Mouse (Mus musculus) small intestine, adult 2 months (tissue): ENCODE measurements around the gene Tmem37. TPM values are rescaled to one million over a fixed set of nuclear protein-coding genes. Genes with fewer than 3 reads are reported as not detected.

Experiments
- H3K27ac ChIP-seq: fragments of 200-500 bp; 2 replicates; pipeline ENCODE4 v1.5.1; 2012; ENCODE audit warnings: low read depth, low read length, control low read depth, inconsistent platforms; ENCODE audit not compliant: insufficient read depth
- H3K27me3 ChIP-seq: fragments of 200-500 bp; 2 replicates; pipeline ENCODE4 v1.6.1; 2012; ENCODE audit warnings: mild to moderate bottlenecking, moderate library complexity, low read length, inconsistent platforms; ENCODE audit not compliant: control insufficient read depth, insufficient read depth
- H3K36me3 ChIP-seq: fragments of 200-500 bp; 2 replicates; pipeline ENCODE4 v1.6.1; 2012; ENCODE audit warnings: mild to moderate bottlenecking, low read length, control low read depth, inconsistent platforms; ENCODE audit not compliant: control insufficient read depth, insufficient read depth
- H3K4me1 ChIP-seq: fragments of 200-500 bp; 2 replicates; pipeline ENCODE4 v1.6.1; 2012; ENCODE audit warnings: low read length, inconsistent platforms, mixed read lengths; ENCODE audit not compliant: control insufficient read depth, insufficient read depth, insufficient read length
- H3K4me3 ChIP-seq: fragments of 200-500 bp; 2 replicates; pipeline ENCODE4 v1.5.1; 2012; ENCODE audit warnings: low read depth, mild to moderate bottlenecking, control low read depth, inconsistent platforms, low read length, moderate library complexity
- CTCF ChIP-seq: fragments of 200-500 bp; IDR thresholded peaks from 2 replicates; pipeline ENCODE4 v1.5.1; 2012; ENCODE audit warnings: low read depth, mild to moderate bottlenecking, control low read depth, inconsistent platforms, low read length, moderate library complexity, mixed read lengths; ENCODE audit not compliant: insufficient replicate concordance, insufficient read length; ENCODE audit errors: extremely low read depth
- POLR2A ChIP-seq: fragments of 200-500 bp; IDR thresholded peaks from 2 replicates; pipeline ENCODE4 v1.6.1; 2012; ENCODE audit warnings: low read depth, mild to moderate bottlenecking, control low read depth, inconsistent platforms, low read length, moderate library complexity
- WGBS: fragments of 180-500 bp; shearing (Covaris S2); methylation state at CpG from one replicate; pipeline ENCODE4 v1.1.7; 2018; 5-methylcytosine and 5-hydroxymethylcytosine counted together
- polyA plus RNA-seq: library from polyadenylated mRNA; depleted of rRNA; stranded (reverse); fragments of >200 nt; gene quantifications from 2 replicates; pipeline ENCODE4 v1.2.3, GENCODE M21; 2012

Gene Tmem37
- polyA plus RNA-seq, 1 experiment, result 171 TPM

GRCm38 (mm10) chr1:120077746-120078410 lies 4.0 kb upstream of the Tmem37 start:
- TF ChIP-seq CTCF (no peak), POLR2A (no peak)
- Histone ChIP-seq H3K27ac (no peak overlapping the region), H3K36me3 (no peaks in the 10 kb centered on the region), H3K27me3 (no peaks in the 10 kb centered on the region), H3K4me1 (peaks cover 33% of the 10 kb centered on the region), H3K4me3 (no peak overlapping the region)
- WGBS, result 51% methylated on average over 9 of the region's 9 CpGs

- H3K4me3 ChIP-seq, result no peak overlapping the region
Observed at GRCm38 (mm10) chr1:120075507-120075906, 1.6 kb upstream of the Tmem37 start.

GRCm38 (mm10) chr1:120074931-120075330 lies 1.1 kb upstream of the Tmem37 start:
- H3K4me1 ChIP-seq, result peaks cover 26% of the 10 kb centered on the region
- TF ChIP-seq POLR2A (no peak), CTCF (no peak)
- H3K27me3 ChIP-seq, result no peaks in the 10 kb centered on the region
- H3K4me3 ChIP-seq, result no peak overlapping the region
- H3K36me3 ChIP-seq, result no peaks in the 10 kb centered on the region
- peak overlapping the region; percentile 57 for H3K27ac ChIP-seq
- 44% methylated on average over 4 of the region's 4 CpGs for WGBS

More at GRCm38 (mm10) chr1:120075507-120075906, 1.6 kb upstream of the Tmem37 start:
- TF ChIP-seq POLR2A, result no peak
- TF ChIP-seq CTCF, result no peak
- Histone ChIP-seq H3K27ac (peak overlapping the region; percentile 57), H3K4me1 (peaks cover 26% of the 10 kb centered on the region), H3K36me3 (no peaks in the 10 kb centered on the region), H3K27me3 (no peaks in the 10 kb centered on the region)
- WGBS, result 22% methylated on average over 5 of the region's 5 CpGs

- H3K36me3 ChIP-seq, result no peaks in the 10 kb centered on the region
- no peaks in the 10 kb centered on the region for H3K27me3 ChIP-seq
- H3K4me1 ChIP-seq, result peaks cover 32% of the 10 kb centered on the region
- 47% methylated on average over 4 of the region's 4 CpGs for WGBS
- no peak overlapping the region for H3K4me3 ChIP-seq
- H3K27ac ChIP-seq, result peak overlapping the region; percentile 66
- TF ChIP-seq POLR2A (no peak), CTCF (no peak)
Observed at GRCm38 (mm10) chr1:120074307-120074702, 431 bp upstream of the Tmem37 start.

GRCm38 (mm10) chr1:120072900-120073299 lies 974 bp downstream of the Tmem37 start:
- WGBS, result 4% methylated on average over 16 of the region's 16 CpGs
- Histone ChIP-seq H3K4me1 (peaks cover 32% of the 10 kb centered on the region), H3K4me3 (peak overlapping the region; percentile 64), H3K36me3 (peaks cover 3% of the 10 kb centered on the region), H3K27ac (peak overlapping the region; percentile 75), H3K27me3 (no peaks in the 10 kb centered on the region)
- TF ChIP-seq CTCF (no peak), POLR2A (no peak)

GRCm38 (mm10) chr1:120071133-120071532 lies 2.7 kb downstream of the Tmem37 start:
- WGBS, result 81% methylated on average over 4 of the region's 4 CpGs
- peaks cover 32% of the 10 kb centered on the region for H3K4me1 ChIP-seq
- H3K27ac ChIP-seq, result no peak overlapping the region
- H3K4me3 ChIP-seq, result no peak overlapping the region
- no peaks in the 10 kb centered on the region for H3K27me3 ChIP-seq
- H3K36me3 ChIP-seq, result peaks cover 12% of the 10 kb centered on the region
- TF ChIP-seq CTCF (no peak), POLR2A (no peak)

- peaks cover 12% of the 10 kb centered on the region for H3K36me3 ChIP-seq
- no peak overlapping the region for H3K4me3 ChIP-seq
- no peaks in the 10 kb centered on the region for H3K27me3 ChIP-seq
- WGBS, result 36% methylated on average over 6 of the region's 6 CpGs
- H3K27ac ChIP-seq, result peak overlapping the region; percentile 50; the same call in 1 of the 2 replicates
- TF ChIP-seq CTCF, result no peak
- no peak for TF ChIP-seq POLR2A
- peaks cover 35% of the 10 kb centered on the region for H3K4me1 ChIP-seq
Observed at GRCm38 (mm10) chr1:120070168-120070567, 3.7 kb downstream of the Tmem37 start.
